Mouse (Mus musculus) limb, embryonic 11.5 days (tissue): ENCODE results near the gene Rnd3. TPM values are rescaled to one million over a fixed set of nuclear protein-coding genes. Genes with fewer than 3 reads are reported as not detected.
A peak's percentile ranks its signal among the peaks of the same experiment; 100 is the strongest.

ENCODE experiments used
- ATAC-seq: fragments of 200-750 bp; cut with Nextera tagmentation; 2 replicates; pipeline ENCODE4 v1.8.0; 2017; ENCODE audit warnings: low read depth; ENCODE audit not compliant: insufficient number of reproducible peaks, low FRiP score, low TSS enrichment
- DNase-seq: peaks from one replicate; pipeline ENCODE4 v3.0.0-alpha.2; 2015; ENCODE audit warnings: low spot score
- H3K27ac ChIP-seq: fragments of 300-500 bp; sonication (generic); replicated peaks from 2 replicates; pipeline ENCODE4 v1.5.1; 2014; ENCODE audit warnings: low read depth, mild to moderate bottlenecking, low read length
- H3K27me3 ChIP-seq: fragments of 300-500 bp; sonication (generic); 2 replicates; pipeline ENCODE4 v1.6.1; 2014; ENCODE audit warnings: mild to moderate bottlenecking, low read length, mixed read lengths; ENCODE audit not compliant: control insufficient read depth, insufficient read depth
- H3K36me3 ChIP-seq: fragments of 300-500 bp; sonication (generic); 2 replicates; pipeline ENCODE4 v1.6.1; 2014; ENCODE audit warnings: mild to moderate bottlenecking, low read length, moderate library complexity, mixed read lengths; ENCODE audit not compliant: control insufficient read depth, insufficient read depth
- H3K4me1 ChIP-seq: fragments of 300-500 bp; sonication (generic); 2 replicates; pipeline ENCODE4 v1.6.1; 2014; ENCODE audit warnings: low read length, mixed read lengths; ENCODE audit not compliant: control insufficient read depth, insufficient read depth
- H3K4me2 ChIP-seq: fragments of 300-500 bp; sonication (generic); 2 replicates; pipeline ENCODE4 v1.6.1; 2014; ENCODE audit warnings: low read depth, mild to moderate bottlenecking, moderate library complexity; ENCODE audit not compliant: severe bottlenecking
- H3K4me3 ChIP-seq: fragments of 300-500 bp; sonication (generic); 2 replicates; pipeline ENCODE4 v1.5.1; 2014; ENCODE audit warnings: low read depth, low read length
- H3K9ac ChIP-seq: fragments of 300-500 bp; sonication (generic); 2 replicates; pipeline ENCODE4 v1.6.1; 2014; ENCODE audit warnings: mild to moderate bottlenecking, low read length
- H3K9me3 ChIP-seq: fragments of 300-500 bp; sonication (generic); 2 replicates; pipeline ENCODE4 v1.6.1; 2016; ENCODE audit warnings: low read length; ENCODE audit not compliant: control insufficient read depth
- WGBS: fragments of 180-500 bp; shearing (Covaris S2); extraction: QIAGEN DNeasy Blood & Tissue Kit; methylation state at CpG from one replicate; pipeline ENCODE4 v1.1.7; 2014; 5-methylcytosine and 5-hydroxymethylcytosine counted together
- polyA plus RNA-seq: library from polyadenylated mRNA; unstranded; fragments of >200 nt; fragmentation: Nextera tagmentation; extraction: Ambion mirVana; gene quantifications from 2 replicates; pipeline ENCODE4 v1.2.1, GENCODE M21; 2014

Rnd3 gene
- polyA plus RNA-seq, 1 experiment from 2014 or later: 136 TPM

DNA sequence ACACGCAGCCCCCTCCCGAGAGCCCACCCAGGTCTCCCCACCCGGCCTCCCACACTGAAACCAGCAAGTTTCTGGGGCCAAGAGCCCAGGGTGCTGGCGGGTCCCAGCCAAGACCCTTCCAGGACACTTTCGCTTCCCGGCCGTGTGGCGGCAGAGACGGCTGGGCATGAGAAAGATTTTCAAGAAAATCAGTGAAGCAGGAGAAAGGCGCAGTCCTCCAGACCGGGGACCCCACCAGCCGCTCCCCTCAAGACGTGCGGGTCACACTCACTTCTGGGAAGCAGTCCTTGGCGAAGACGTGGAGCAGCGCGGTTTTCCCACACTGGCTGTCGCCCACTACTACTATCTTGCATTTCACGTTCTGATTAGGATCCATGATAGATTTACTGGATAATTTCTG is 457 bp downstream of the Rnd3 start:
- no peaks in the 10 kb centered on the region for H3K27me3 ChIP-seq
- WGBS: 0% methylated on average over 20 of the region's 20 CpGs
- peak overlapping the region; percentile 74 for H3K27ac ChIP-seq
- H3K4me2 ChIP-seq: peak overlapping the region; percentile 48
- DNase-seq (peak; percentile 69), ATAC-seq (0 out of 2 replicates have a peak, but pooled peaks have one; percentile 36)
- no peaks in the 10 kb centered on the region for H3K9me3 ChIP-seq
- peak overlapping the region; percentile 94 for H3K9ac ChIP-seq
- H3K4me3 ChIP-seq: peak overlapping the region; percentile 87
- H3K4me1 ChIP-seq: no peaks in the 10 kb centered on the region; the same call in 1 of the 2 replicates
- H3K36me3 ChIP-seq: no peaks in the 10 kb centered on the region

DNA sequence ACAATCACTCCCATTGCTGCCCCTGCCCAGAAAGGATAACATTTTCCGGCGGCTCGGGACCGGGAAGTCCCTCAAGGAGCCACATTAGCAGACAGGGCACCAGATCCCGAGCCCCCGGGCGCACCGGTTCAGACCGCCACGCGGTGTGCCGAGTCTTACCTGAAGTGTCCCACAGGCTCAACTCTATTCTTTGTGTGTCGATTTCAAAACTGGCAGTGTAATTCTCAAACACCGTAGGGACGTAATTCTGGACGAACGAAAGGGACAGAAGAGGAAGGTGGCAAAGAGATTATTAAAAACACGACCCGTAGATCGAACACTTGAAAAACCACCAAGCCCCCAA is 875 bp downstream of the Rnd3 start:
- peak overlapping the region; percentile 74 for H3K27ac ChIP-seq
- 1% methylated on average over 20 of the region's 20 CpGs for WGBS
- H3K27me3 ChIP-seq: no peaks in the 10 kb centered on the region
- H3K4me1 ChIP-seq: peaks cover 4% of the 10 kb centered on the region
- H3K4me3 ChIP-seq: peak overlapping the region; percentile 87
- H3K9ac ChIP-seq: peak overlapping the region; percentile 94
- ATAC-seq: peak; percentile 33; the same call in 1 of the 2 replicates
- no peaks in the 10 kb centered on the region for H3K9me3 ChIP-seq
- DNase-seq: no peak
- no peaks in the 10 kb centered on the region for H3K36me3 ChIP-seq
- H3K4me2 ChIP-seq: peak overlapping the region; percentile 48

DNA sequence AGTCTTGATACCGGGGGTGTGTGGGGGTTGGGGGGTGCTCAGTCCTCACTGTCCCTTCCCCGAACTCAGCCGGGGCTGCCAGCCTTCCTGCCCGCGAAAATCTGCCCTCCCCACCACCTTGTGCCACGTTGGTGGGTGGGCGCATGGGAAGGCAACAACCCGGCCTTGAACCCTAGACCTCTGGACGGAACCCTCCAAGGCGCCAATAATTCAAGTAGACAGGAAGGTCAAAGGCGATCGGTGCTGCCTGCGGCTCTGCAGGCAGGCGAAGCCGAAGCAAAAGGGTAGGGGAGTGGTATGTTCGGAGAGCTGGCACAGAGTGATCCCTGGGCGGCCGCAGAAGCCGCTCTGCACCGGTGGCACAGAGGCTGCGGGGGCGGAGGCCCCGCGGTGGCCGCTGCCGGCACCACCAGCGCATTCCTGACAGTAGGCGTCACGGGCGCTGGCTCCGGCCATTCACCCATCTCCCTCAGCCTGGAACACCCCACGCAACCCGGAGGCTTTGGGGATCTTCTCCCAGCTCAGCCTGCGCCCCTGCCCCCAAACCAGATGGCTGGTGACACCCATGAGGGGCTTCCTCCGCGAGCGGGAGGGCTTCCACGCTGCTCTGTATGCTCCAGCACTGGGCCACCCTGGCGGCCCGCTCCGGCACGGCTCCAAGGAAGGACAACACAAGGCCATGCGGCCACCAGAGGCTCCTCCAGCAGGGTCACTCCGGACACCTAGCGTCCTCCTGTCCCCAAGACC is 1.4 kb downstream of the Rnd3 start:
- DNase-seq: peak; percentile 81
- peak overlapping the region; percentile 74 for H3K27ac ChIP-seq
- H3K27me3 ChIP-seq: no peaks in the 10 kb centered on the region
- H3K36me3 ChIP-seq: no peaks in the 10 kb centered on the region
- H3K4me3 ChIP-seq: peak overlapping the region; percentile 87
- peaks cover 9% of the 10 kb centered on the region for H3K4me1 ChIP-seq
- ATAC-seq: peak; percentile 57
- H3K9ac ChIP-seq: peak overlapping the region; percentile 94
- no peaks in the 10 kb centered on the region for H3K9me3 ChIP-seq
- peak overlapping the region; percentile 48 for H3K4me2 ChIP-seq
- 0% methylated on average over 43 of the region's 45 CpGs for WGBS

DNA sequence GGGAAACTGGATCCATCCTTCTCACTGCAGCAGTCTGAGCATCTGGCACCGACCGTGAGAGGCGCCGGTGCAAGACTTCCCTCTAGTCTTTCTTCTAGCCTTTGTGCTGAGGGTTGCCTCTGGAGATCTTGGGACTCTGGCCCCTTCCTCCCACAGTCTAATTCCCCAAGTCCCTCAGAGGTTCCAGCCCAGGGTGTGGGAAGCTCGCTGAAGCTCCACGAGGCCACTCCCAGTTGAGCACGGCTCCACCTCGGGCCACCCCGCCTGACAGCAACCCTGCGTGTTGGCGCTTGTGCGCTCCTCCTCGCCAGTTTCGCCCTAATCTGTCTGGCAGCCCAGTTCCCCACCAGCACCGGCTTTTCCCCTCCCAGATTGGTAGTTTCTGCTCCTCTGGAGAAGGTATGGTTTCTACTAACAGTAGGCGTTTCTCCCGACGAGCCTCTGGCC is 2.0 kb downstream of the Rnd3 start:
- Histone ChIP-seq H3K4me3 (peak overlapping the region; percentile 87), H3K36me3 (no peaks in the 10 kb centered on the region), H3K4me2 (peak overlapping the region; percentile 48), H3K27ac (peak overlapping the region; percentile 74), H3K4me1 (peaks cover 15% of the 10 kb centered on the region), H3K9me3 (no peaks in the 10 kb centered on the region), H3K9ac (peak overlapping the region; percentile 94), H3K27me3 (no peaks in the 10 kb centered on the region)
- DNase-seq (peak; percentile 76), ATAC-seq (peak; percentile 22; the same call in 1 of the 2 replicates)
- WGBS: 0% methylated on average over 18 of the region's 18 CpGs

DNA sequence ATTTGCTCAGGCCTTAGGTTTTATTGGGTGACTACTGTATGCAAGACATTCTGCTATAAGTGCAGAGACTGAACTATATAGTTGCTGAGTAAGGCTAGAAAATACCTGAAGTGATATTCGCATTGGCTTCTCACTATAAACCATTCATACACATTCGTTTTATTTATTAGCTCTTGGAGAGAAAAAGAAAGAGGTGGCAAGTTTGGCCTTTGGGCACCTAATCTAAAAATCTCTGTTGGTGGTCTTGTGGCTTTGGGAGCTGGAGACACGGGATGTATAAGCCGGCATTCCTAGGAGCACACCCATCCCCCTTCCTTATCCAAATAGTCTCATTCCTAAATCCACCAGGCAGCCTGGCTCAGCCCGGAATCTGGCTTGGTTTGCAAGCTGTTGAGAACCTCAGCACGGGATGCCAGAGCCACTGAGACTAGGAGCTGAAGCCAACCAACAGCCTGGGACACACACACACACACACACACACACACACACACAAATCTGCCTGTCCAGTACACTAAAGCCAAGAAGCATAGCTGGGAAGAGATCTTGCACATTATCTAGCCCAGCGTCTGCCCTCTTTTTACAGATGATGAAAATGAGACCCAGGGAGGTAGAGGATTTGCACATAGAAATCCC is 3.0 kb downstream of the Rnd3 start:
- DNase-seq (peak; percentile 59), ATAC-seq (no peak)
- Histone ChIP-seq H3K9ac (peak overlapping the region; percentile 94), H3K4me3 (peak overlapping the region; percentile 87), H3K4me1 (peaks cover 23% of the 10 kb centered on the region), H3K4me2 (peak overlapping the region; percentile 48), H3K27ac (peak overlapping the region; percentile 14; the same call in 1 of the 2 replicates), H3K9me3 (no peaks in the 10 kb centered on the region), H3K27me3 (no peaks in the 10 kb centered on the region), H3K36me3 (no peaks in the 10 kb centered on the region)
- 11% methylated on average over 7 of the region's 7 CpGs for WGBS

DNA sequence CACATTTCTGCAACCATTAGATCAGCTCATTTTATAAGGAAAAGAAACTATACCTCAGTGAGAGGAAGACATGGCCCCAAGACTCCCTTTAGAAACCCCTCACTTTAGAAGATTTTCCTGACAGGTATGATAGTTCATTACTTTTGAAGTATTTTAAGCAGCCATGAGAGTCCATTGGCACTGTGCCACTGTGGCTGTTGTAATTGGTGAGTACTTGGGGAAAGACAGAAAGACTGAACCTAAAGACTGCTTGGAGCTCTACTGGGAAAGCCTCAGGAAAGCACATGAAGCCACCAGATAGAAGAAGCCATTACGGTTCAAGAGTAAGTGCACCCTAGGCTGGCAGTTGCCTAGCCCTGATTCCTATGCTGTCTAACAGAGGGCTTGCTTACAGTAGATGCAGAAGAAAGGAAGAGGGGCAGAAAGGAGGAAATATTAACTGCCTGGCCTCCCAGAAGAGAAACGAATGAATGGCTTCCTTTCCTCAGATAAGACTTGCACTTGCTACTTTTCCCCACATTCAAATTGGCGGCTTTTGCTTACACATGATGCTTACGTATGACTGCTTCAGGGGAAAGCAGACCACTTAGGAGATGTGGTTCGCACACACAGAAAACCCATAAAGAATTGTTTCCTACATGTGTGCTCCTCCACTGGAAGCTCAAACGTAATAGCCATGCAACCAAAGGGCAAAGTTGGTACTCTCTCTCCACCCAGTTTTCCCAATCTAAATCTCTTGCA is 4.4 kb downstream of the Rnd3 start:
- peak overlapping the region; percentile 46 for H3K4me2 ChIP-seq
- H3K4me1 ChIP-seq: peaks cover 35% of the 10 kb centered on the region
- no peaks in the 10 kb centered on the region for H3K36me3 ChIP-seq
- no peak overlapping the region for H3K9ac ChIP-seq
- H3K4me3 ChIP-seq: peak overlapping the region; percentile 14
- 62% methylated on average over 6 of the region's 6 CpGs for WGBS
- no peaks in the 10 kb centered on the region for H3K27me3 ChIP-seq
- H3K9me3 ChIP-seq: no peaks in the 10 kb centered on the region
- no peak for DNase-seq
- H3K27ac ChIP-seq: no peak overlapping the region
- no peak for ATAC-seq

DNA sequence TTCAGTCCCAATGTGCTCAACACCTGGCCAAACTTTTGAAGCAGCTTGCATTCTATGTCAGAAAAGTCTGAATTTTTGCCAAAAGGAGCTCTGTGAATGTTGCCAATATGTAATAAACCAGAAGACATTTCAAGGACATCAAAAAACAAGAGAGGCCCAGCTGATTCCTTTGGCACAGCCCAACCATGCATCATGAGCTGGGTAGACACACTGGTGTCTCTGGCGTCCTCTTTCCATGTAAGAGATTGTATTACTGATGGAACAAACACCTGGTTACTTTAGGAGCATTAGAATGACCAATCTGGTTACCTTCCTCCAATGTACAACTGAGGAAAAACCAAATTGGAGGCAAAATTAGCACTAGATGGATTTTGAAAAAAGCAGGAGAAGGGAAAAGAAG is 6.5 kb downstream of the Rnd3 start:
- Histone ChIP-seq H3K36me3 (no peaks in the 10 kb centered on the region), H3K9me3 (no peaks in the 10 kb centered on the region), H3K9ac (no peak overlapping the region), H3K27me3 (no peaks in the 10 kb centered on the region), H3K4me2 (peak overlapping the region; percentile 17; the same call in 1 of the 2 replicates), H3K4me1 (peaks cover 45% of the 10 kb centered on the region), H3K4me3 (no peak overlapping the region), H3K27ac (no peak overlapping the region)
- no peak for DNase-seq
- no peak for ATAC-seq
- 45% methylated on average over 1 of the region's 1 CpGs for WGBS

DNA sequence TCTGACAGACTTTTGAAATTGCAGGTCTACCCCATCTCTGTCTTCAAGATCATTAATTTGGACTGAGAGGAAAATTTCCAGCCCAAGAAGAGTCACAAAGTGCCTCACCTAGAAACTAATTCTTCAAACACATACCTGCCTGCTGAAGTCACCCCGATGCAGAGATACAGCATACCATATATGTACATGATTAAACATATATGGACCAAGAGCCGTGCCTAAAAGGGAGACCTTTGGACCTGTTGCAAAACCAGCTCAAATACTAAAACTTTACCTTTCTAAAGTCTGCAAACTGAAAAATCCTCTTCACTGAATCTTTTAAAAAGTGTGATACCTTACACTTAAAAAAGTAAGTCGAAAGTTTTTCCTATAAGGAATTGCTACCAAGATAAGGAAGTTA is 7.6 kb downstream of the Rnd3 start:
- H3K4me3 ChIP-seq: no peak overlapping the region
- H3K27me3 ChIP-seq: no peaks in the 10 kb centered on the region
- no peak overlapping the region for H3K27ac ChIP-seq
- DNase-seq (no peak), ATAC-seq (no peak)
- peak overlapping the region; percentile 33 for H3K4me2 ChIP-seq
- H3K4me1 ChIP-seq: peaks cover 45% of the 10 kb centered on the region
- no peaks in the 10 kb centered on the region for H3K9me3 ChIP-seq
- 61% methylated on average over 3 of the region's 3 CpGs for WGBS
- H3K9ac ChIP-seq: no peak overlapping the region; the same call in 1 of the 2 replicates
- no peaks in the 10 kb centered on the region; the same call in 1 of the 2 replicates for H3K36me3 ChIP-seq
